Mouse (Mus musculus): ENCODE data around the gene Kif11. TPM values are rescaled to one million over a fixed set of nuclear protein-coding genes. Genes with fewer than 3 reads are reported as not detected.

The Kif11 gene
- polyA plus RNA-seq (2014; fragmentation: Nextera tagmentation; extraction: Ambion mirVana) = 5.1 and 6.4 TPM in 2 replicates

DNA sequence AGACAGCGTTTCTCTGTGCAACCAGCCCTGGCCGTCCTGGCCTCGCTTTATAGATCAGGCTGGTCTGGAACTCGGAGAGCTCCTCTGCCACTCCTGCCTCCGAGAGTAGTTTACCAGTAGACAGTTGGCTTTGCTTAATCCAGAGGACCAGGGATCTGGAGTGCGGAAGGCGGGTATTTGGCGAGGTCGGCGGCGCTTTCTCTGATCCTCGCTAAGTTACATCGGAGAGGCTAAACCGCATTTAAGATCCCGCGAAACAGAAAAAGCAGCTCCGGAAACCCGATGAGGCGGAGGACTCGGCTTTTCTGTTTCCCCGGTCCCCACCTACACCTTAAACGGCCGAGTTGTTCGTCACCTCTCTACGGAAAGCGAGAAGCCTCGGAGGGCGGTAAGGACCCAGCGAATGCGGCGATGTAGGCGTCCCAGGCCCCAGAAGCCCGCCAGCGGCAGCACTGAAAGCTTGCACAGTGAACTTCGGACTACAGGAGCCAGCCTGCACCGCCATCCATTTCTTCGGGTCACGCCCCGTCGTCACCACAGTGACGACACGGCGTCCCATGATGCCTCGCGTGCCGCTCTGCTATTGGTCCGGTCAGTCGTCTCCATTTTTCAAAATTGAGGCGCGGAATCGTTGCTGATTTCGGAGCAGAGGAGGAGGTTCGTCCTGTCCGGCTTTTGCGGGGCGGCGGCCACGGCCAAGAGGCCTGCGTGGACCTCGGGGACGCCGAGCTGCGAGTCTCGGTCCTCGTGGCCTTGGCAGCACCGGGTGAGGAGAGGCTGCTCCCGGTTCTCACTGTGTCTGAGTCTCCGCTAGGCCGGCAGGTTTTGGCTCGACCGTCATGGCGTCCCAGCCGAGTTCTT is at the start of gene Kif11:
Gene Kif11 (plus strand): TSS at position 649 of the 861 bp plus-strand sequence.
- Histone ChIP-seq H3K27me3 (ENCODE audit: control insufficient read depth, insufficient read depth, low read length) (no peaks in the 10 kb centered on the region), H3K27ac (ENCODE audit: low read depth, low read length) (peak within 1 kb of the TSS; percentile 85), H3K4me3 (ENCODE audit: low read depth, low read length) (peak within 1 kb of the TSS; percentile 61), H3K4me2 (ENCODE audit: low read depth, low read length) (peak within 1 kb of the TSS; percentile 76), H3K9me3 (ENCODE audit: control insufficient read depth, low read length) (no peaks in the 10 kb centered on the region), H3K9ac (replicated peaks; ENCODE audit: low read depth, low read length) (peak within 1 kb of the TSS; percentile 48), H3K36me3 (ENCODE audit: control insufficient read depth, insufficient read depth, low read length) (no peaks in the 10 kb centered on the region), H3K4me1 (ENCODE audit: control insufficient read depth, insufficient read depth, low read length) (peaks cover 3% of the 10 kb centered on the region; the same call in 1 of the 2 replicates)
- ATAC-seq (ENCODE audit: low read depth) = peak; percentile 99
- WGBS = under 1% methylated on average over 73 of the region's 73 CpGs

DNA sequence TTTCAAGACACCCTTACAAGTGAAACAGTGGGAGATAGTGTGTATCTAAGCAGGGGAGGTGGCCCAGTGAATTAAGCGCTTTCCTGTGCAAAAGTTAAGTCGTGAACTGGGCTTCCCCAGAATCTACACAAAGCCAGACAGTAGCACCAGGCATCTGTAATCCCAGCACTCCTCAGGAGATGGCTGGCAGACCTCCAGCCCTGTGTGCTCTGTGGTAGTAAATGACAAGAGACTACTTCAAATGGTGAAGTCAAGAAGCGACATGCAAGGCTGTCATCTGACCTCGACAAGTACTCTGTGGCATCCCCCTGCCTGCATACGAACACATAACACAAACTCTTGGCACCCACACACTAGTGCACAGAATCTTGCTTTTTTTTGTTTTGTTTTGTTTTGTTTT is 49.0 kb upstream of the Kif11 start:
- Histone ChIP-seq H3K27ac (ENCODE audit: low read depth, low read length) (no peak overlapping the region), H3K9ac (replicated peaks; ENCODE audit: low read depth, low read length) (no peak overlapping the region), H3K4me1 (ENCODE audit: control insufficient read depth, insufficient read depth, low read length) (no peaks in the 10 kb centered on the region), H3K4me2 (ENCODE audit: low read depth, low read length) (no peak overlapping the region), H3K9me3 (ENCODE audit: control insufficient read depth, low read length) (no peaks in the 10 kb centered on the region), H3K36me3 (ENCODE audit: control insufficient read depth, insufficient read depth, low read length) (peaks cover 8% of the 10 kb centered on the region; the same call in 1 of the 2 replicates), H3K27me3 (ENCODE audit: control insufficient read depth, insufficient read depth, low read length) (no peaks in the 10 kb centered on the region), H3K4me3 (ENCODE audit: low read depth, low read length) (no peak overlapping the region)
- ATAC-seq (ENCODE audit: low read depth) = 0 out of 2 replicates have a peak, but pooled peaks have one; percentile 38
- 78% methylated on average over 5 of the region's 5 CpGs for WGBS

GRCm38 (mm10) chr19:37332726-37333125 is 43.5 kb upstream of the Kif11 start:
- Histone ChIP-seq H3K4me3 (ENCODE audit: low read depth, low read length) (no peak overlapping the region), H3K4me2 (ENCODE audit: low read depth, low read length) (no peak overlapping the region), H3K9ac (replicated peaks; ENCODE audit: low read depth, low read length) (no peak overlapping the region), H3K27me3 (ENCODE audit: control insufficient read depth, insufficient read depth, low read length) (no peaks in the 10 kb centered on the region), H3K27ac (ENCODE audit: low read depth, low read length) (no peak overlapping the region), H3K4me1 (ENCODE audit: control insufficient read depth, insufficient read depth, low read length) (no peaks in the 10 kb centered on the region), H3K9me3 (ENCODE audit: control insufficient read depth, low read length) (no peaks in the 10 kb centered on the region), H3K36me3 (ENCODE audit: control insufficient read depth, insufficient read depth, low read length) (peaks cover 2% of the 10 kb centered on the region; the same call in 1 of the 2 replicates)
- 92% methylated on average over 4 of the region's 4 CpGs for WGBS
- ATAC-seq (ENCODE audit: low read depth) = no peak

DNA sequence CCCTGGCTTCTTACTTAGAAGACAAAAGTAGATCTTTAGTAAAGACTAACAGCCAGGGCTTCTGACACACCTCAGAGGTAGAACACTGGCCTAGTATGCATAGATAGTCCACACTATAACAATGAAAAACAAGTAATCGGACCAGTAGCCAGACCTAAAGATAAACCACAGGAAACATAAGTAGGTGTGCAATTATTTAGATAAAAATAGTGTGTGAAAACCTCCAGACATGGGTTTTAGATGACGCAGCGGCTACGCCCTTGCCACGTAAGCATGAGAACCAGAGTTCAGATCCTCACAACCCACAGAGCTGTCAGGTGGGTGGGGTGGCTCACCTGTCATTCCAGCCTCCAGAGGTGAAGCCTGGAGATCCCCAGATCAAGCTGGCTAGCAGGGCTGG is 42.8 kb upstream of the Kif11 start:
- ATAC-seq (ENCODE audit: low read depth) = no peak
- no peaks in the 10 kb centered on the region for H3K4me1 ChIP-seq (ENCODE audit: control insufficient read depth, insufficient read depth, low read length)
- no peak overlapping the region for H3K9ac ChIP-seq (replicated peaks; ENCODE audit: low read depth, low read length)
- no peaks in the 10 kb centered on the region for H3K27me3 ChIP-seq (ENCODE audit: control insufficient read depth, insufficient read depth, low read length)
- H3K27ac ChIP-seq (ENCODE audit: low read depth, low read length) = no peak overlapping the region
- WGBS = 93% methylated on average over 5 of the region's 5 CpGs
- no peak overlapping the region for H3K4me2 ChIP-seq (ENCODE audit: low read depth, low read length)
- H3K9me3 ChIP-seq (ENCODE audit: control insufficient read depth, low read length) = no peaks in the 10 kb centered on the region
- no peak overlapping the region for H3K4me3 ChIP-seq (ENCODE audit: low read depth, low read length)
- no peaks in the 10 kb centered on the region for H3K36me3 ChIP-seq (ENCODE audit: control insufficient read depth, insufficient read depth, low read length)

DNA sequence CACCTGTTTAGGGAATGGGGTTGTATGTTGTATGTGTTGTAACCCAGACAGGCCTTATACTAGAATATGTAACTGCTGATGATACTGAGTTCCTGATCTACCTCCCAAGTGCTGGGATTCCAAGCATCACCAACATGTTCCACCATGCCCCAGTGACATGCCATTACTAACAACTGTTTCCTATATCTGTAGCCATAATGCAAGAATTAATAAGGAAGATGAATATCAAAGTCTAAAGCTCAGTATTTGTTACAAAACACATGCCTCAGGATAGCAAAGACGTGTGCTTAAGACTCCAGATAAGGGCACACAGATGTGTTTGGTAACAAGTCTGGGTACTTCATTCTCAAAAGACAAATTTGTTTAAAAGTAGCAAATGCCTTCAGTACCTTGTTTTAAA is 40.8 kb upstream of the Kif11 start:
- Histone ChIP-seq H3K9me3 (ENCODE audit: control insufficient read depth, low read length) (no peaks in the 10 kb centered on the region), H3K4me1 (ENCODE audit: control insufficient read depth, insufficient read depth, low read length) (no peaks in the 10 kb centered on the region), H3K4me3 (ENCODE audit: low read depth, low read length) (no peak overlapping the region), H3K27me3 (ENCODE audit: control insufficient read depth, insufficient read depth, low read length) (no peaks in the 10 kb centered on the region), H3K36me3 (ENCODE audit: control insufficient read depth, insufficient read depth, low read length) (no peaks in the 10 kb centered on the region), H3K27ac (ENCODE audit: low read depth, low read length) (no peak overlapping the region), H3K4me2 (ENCODE audit: low read depth, low read length) (no peak overlapping the region), H3K9ac (replicated peaks; ENCODE audit: low read depth, low read length) (no peak overlapping the region)
- WGBS = 83% methylated on average over 1 of the region's 1 CpGs
- no peak for ATAC-seq (ENCODE audit: low read depth)

- no peak for ATAC-seq (ENCODE audit: low read depth)
- no peak within 1 kb of the TSS for H3K9ac ChIP-seq (replicated peaks; ENCODE audit: low read depth, low read length)
- WGBS = 80% methylated on average over 4 of the region's 4 CpGs
- H3K27me3 ChIP-seq (ENCODE audit: control insufficient read depth, insufficient read depth, low read length) = no peaks in the 10 kb centered on the region
- no peak within 1 kb of the TSS for H3K27ac ChIP-seq (ENCODE audit: low read depth, low read length)
- H3K36me3 ChIP-seq (ENCODE audit: control insufficient read depth, insufficient read depth, low read length) = no peaks in the 10 kb centered on the region
- no peaks in the 10 kb centered on the region for H3K4me1 ChIP-seq (ENCODE audit: control insufficient read depth, insufficient read depth, low read length)
- H3K9me3 ChIP-seq (ENCODE audit: control insufficient read depth, low read length) = no peaks in the 10 kb centered on the region
- H3K4me3 ChIP-seq (ENCODE audit: low read depth, low read length) = no peak within 1 kb of the TSS
- no peak within 1 kb of the TSS for H3K4me2 ChIP-seq (ENCODE audit: low read depth, low read length)
Measured at GRCm38 (mm10) chr19:37337752-37338151, 38.5 kb upstream of the Kif11 start, which contains the start of gene Ide. Ide (minus strand) TSS chr19:37337852.

DNA sequence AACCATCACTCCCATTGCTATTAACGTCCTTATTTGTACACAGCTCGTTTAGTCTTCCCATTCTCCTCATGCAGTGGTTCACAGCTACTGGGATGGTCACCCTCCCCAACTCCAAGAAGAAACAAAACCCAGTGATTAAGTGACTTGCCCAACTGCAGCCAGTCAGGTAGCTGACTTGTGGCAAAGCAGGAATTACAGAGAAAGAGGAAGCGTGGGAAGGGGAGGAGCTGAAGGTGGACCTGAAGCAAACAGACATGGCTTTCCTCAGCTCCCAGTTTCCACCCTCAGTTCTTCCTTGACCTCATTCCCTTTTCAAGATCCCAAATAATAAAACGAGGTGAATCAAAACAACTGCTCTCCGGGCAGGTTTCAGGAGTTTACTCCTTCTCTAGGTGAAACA is 35.7 kb upstream of the Kif11 start:
- H3K27ac ChIP-seq (ENCODE audit: low read depth, low read length) = no peak overlapping the region
- 78% methylated on average over 5 of the region's 5 CpGs for WGBS

DNA sequence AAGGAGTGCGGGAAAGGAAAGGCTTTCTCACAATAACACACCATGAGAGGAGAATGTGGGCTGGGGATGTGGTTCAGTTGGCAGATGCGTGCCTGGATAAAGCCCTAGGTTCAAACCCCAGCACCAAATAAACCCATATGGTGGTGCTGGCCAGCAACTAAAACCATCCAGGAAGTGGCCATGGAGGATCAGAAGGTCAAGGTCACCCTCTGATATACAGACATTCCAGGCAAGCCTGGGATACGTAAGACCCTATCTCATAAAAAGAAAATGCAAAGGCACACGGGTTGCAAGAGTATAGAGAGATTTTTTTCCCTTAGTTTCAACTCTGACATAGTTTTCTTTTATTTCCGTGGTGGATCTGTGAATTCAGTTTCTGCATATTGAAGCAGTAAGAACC is 35.3 kb upstream of the Kif11 start:
- H3K27ac ChIP-seq (ENCODE audit: low read depth, low read length) = no peak overlapping the region
- no peaks in the 10 kb centered on the region for H3K36me3 ChIP-seq (ENCODE audit: control insufficient read depth, insufficient read depth, low read length)
- H3K9me3 ChIP-seq (ENCODE audit: control insufficient read depth, low read length) = no peaks in the 10 kb centered on the region
- no peak overlapping the region for H3K4me3 ChIP-seq (ENCODE audit: low read depth, low read length)
- ATAC-seq (ENCODE audit: low read depth) = no peak
- WGBS = 86% methylated on average over 5 of the region's 5 CpGs
- H3K4me1 ChIP-seq (ENCODE audit: control insufficient read depth, insufficient read depth, low read length) = no peaks in the 10 kb centered on the region
- no peak overlapping the region for H3K9ac ChIP-seq (replicated peaks; ENCODE audit: low read depth, low read length)
- no peaks in the 10 kb centered on the region for H3K27me3 ChIP-seq (ENCODE audit: control insufficient read depth, insufficient read depth, low read length)
- no peak overlapping the region for H3K4me2 ChIP-seq (ENCODE audit: low read depth, low read length)

More for the DNA sequence above, 35.7 kb upstream of the Kif11 start:
- H3K4me1 ChIP-seq (ENCODE audit: control insufficient read depth, insufficient read depth, low read length) = no peaks in the 10 kb centered on the region
- no peaks in the 10 kb centered on the region for H3K9me3 ChIP-seq (ENCODE audit: control insufficient read depth, low read length)
- no peak overlapping the region for H3K4me3 ChIP-seq (ENCODE audit: low read depth, low read length)
- no peak for ATAC-seq (ENCODE audit: low read depth)
- no peak overlapping the region for H3K4me2 ChIP-seq (ENCODE audit: low read depth, low read length)
- H3K27me3 ChIP-seq (ENCODE audit: control insufficient read depth, insufficient read depth, low read length) = no peaks in the 10 kb centered on the region
- H3K9ac ChIP-seq (replicated peaks; ENCODE audit: low read depth, low read length) = no peak overlapping the region
- H3K36me3 ChIP-seq (ENCODE audit: control insufficient read depth, insufficient read depth, low read length) = no peaks in the 10 kb centered on the region

- H3K4me2 ChIP-seq (ENCODE audit: low read depth, low read length) = no peak overlapping the region
- H3K27ac ChIP-seq (ENCODE audit: low read depth, low read length) = no peak overlapping the region
- no peaks in the 10 kb centered on the region for H3K27me3 ChIP-seq (ENCODE audit: control insufficient read depth, insufficient read depth, low read length)
- H3K4me1 ChIP-seq (ENCODE audit: control insufficient read depth, insufficient read depth, low read length) = no peaks in the 10 kb centered on the region
- no peaks in the 10 kb centered on the region for H3K36me3 ChIP-seq (ENCODE audit: control insufficient read depth, insufficient read depth, low read length)
- 87% methylated on average over 5 of the region's 5 CpGs for WGBS
- H3K4me3 ChIP-seq (ENCODE audit: low read depth, low read length) = no peak overlapping the region
- H3K9me3 ChIP-seq (ENCODE audit: control insufficient read depth, low read length) = no peaks in the 10 kb centered on the region
- no peak for ATAC-seq (ENCODE audit: low read depth)
- no peak overlapping the region for H3K9ac ChIP-seq (replicated peaks; ENCODE audit: low read depth, low read length)
Measured at GRCm38 (mm10) chr19:37343899-37344298, 32.3 kb upstream of the Kif11 start.
